Mouse (Mus musculus): ENCODE results near the gene Gm340. TPM values are rescaled to one million over a fixed set of nuclear protein-coding genes. Genes with fewer than 3 reads are reported as not detected.

Gm340 gene
- polyA plus RNA-seq, 1 experiment from 2014 or later = 4.2 TPM

Small RNA genes within 50 kb of the gene (microRNA-seq; reads per million reads assigned to microRNA genes)
- gene Mir8091 = not detected

Other genes starting within 250 kb of the Gm340 start
- gene Pik3ap1, start 197.3 kb upstream of the Gm340 start, polyA plus RNA-seq (2014; fragmentation: Nextera tagmentation; extraction: Ambion mirVana) = 0.65 and 1.8 TPM in 2 replicates
- 11.0 and 11.4 TPM in 2 replicates for gene Lcor, start 99.7 kb upstream of the Gm340 start, polyA plus RNA-seq (2014; fragmentation: Nextera tagmentation; extraction: Ambion mirVana)
- gene Slit1, start 161.3 kb downstream of the Gm340 start, polyA plus RNA-seq (2014; fragmentation: Nextera tagmentation; extraction: Ambion mirVana) = 1.0 and 1.1 TPM in 2 replicates
- gene Arhgap19, start 219.7 kb downstream of the Gm340 start, polyA plus RNA-seq (2014; fragmentation: Nextera tagmentation; extraction: Ambion mirVana) = 43.6 and 44.1 TPM in 2 replicates
- gene Frat1, start 247.6 kb downstream of the Gm340 start, polyA plus RNA-seq (2014; fragmentation: Nextera tagmentation; extraction: Ambion mirVana) = 3.9 and 5.2 TPM in 2 replicates

Data from limb, embryonic 11.5 days (tissue).